Mouse (Mus musculus): ENCODE measurements around the gene Xpr1.
A peak's percentile ranks its signal among the peaks of the same experiment; 100 is the strongest.

The Xpr1 gene

DNA sequence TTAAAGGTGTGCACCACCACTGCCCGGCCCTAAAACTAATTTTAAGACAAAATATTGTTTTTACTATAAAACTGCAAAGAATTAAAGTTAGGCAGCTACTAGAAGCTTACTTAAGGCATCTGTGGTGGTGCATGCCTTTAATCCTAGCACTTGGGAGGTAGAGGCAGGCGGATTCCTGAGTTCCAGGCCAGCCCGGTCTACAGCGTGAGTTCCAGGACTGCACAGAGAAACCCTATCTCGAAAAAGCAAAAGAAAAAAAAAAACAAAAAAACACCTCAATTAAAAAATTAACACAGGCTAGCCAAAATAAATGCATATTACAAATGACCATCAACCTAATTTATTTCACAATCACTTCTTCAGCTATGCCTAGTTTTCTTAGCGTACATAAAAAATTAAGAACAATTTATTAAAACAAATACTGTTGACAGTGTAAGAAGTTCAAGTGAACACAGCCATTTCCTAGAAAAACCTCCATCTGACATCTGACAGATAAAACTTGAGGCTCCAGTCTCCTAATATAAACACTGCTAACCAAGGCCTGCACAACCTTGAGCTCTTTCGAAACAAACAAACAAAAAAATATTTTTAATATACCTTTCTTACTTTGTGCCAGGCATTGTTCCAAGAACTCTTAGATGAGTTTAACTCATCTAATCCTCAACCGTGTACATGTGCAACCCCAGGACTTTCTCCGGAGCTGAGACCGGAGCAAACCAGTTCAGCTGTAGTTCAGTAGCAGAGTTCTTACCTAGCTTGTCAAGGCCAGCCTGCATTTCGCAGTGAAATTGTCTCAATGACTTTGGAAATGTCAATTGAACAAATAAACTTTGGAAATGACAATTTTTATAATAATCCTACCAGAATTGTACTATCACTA, 9.3 kb downstream of the Xpr1 start:
- DNase-seq (ENCODE audit: low read depth, low spot score), result no peak

- DNase-seq (ENCODE audit: low read depth, low spot score), result no peak
Measured at GRCm38 (mm10) chr1:155400056-155400455, 17.2 kb downstream of the Xpr1 start.

GRCm38 (mm10) chr1:155394829-155395228, 22.4 kb downstream of the Xpr1 start:
- DNase-seq (ENCODE audit: low read depth, low spot score), result no peak

DNA sequence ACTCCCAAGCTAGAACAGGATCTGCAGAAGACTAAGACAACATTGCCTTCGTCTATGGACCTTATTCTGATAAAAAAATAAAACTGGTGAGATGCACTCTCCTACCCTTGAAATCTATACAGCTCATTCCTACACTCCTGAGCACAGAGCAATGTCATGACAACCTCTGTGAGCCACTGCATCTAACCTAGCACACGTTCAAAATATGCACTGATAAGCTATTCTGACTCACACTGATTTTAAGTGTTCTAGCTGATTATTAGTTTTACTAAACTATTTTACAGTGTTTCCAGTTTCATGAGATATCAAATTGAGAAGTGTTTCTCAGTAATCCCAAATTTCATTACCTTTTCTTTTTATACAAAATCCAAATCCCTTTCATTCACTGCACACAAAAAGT, 23.2 kb downstream of the Xpr1 start:
- no peak for DNase-seq (ENCODE audit: low read depth, low spot score)

DNA sequence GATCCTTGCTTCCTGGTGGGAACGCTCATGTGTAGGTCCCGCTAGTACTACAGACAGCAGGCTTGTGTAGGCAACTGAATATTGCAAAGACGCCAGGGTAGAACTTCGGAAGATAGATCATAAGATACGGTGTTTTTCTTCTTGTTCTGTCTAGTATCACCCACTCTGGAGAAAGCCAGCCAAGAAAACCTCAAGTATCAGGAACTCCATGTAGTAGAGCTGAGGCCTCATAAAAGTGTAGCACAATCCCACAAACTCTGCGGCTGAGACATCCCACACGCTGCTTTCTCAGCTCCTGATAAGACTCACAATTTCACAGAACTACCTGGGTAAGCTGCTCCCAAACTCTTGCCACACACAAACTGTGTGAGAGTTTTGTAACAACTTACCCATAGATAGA, 24.4 kb downstream of the Xpr1 start:
- no peak for DNase-seq (ENCODE audit: low read depth, low spot score)

DNA sequence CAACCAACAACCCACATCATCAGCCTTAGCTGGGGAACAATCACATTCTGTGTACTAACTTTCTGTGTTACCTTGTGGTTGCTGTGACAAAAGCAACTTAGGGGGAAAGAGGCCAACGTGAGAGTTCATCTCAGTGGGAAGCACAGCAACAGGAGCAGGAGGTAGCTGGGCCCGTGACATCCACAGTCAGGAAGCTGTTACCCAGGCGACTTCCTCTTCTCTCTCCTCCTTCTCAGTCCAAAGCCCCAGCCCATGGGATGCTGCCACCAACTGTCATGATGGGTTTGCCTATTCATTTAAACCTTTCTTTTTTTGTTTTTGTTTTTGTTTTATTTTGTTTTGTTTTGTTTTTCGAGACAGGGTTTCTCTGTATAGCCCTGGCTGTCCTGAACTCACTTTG, 25.7 kb downstream of the Xpr1 start:
- DNase-seq (ENCODE audit: low read depth, low spot score), result no peak

- peak; percentile 12 for DNase-seq (ENCODE audit: low read depth, low spot score)
Measured at GRCm38 (mm10) chr1:155388418-155388817, 28.8 kb downstream of the Xpr1 start.

- DNase-seq (ENCODE audit: low read depth, low spot score), result no peak
Measured at GRCm38 (mm10) chr1:155386551-155386950, 30.7 kb downstream of the Xpr1 start.

- no peak for DNase-seq (ENCODE audit: low read depth, low spot score)
Measured at GRCm38 (mm10) chr1:155383319-155384302, 33.6 kb downstream of the Xpr1 start.

- no peak for DNase-seq (ENCODE audit: low read depth, low spot score)
Measured at GRCm38 (mm10) chr1:155381931-155382330, 35.3 kb downstream of the Xpr1 start.

GRCm38 (mm10) chr1:155379289-155379688, 37.9 kb downstream of the Xpr1 start:
- DNase-seq (ENCODE audit: low read depth, low spot score), result no peak

GRCm38 (mm10) chr1:155372821-155373220, 44.4 kb downstream of the Xpr1 start:
- DNase-seq (ENCODE audit: low read depth, low spot score), result no peak

DNA sequence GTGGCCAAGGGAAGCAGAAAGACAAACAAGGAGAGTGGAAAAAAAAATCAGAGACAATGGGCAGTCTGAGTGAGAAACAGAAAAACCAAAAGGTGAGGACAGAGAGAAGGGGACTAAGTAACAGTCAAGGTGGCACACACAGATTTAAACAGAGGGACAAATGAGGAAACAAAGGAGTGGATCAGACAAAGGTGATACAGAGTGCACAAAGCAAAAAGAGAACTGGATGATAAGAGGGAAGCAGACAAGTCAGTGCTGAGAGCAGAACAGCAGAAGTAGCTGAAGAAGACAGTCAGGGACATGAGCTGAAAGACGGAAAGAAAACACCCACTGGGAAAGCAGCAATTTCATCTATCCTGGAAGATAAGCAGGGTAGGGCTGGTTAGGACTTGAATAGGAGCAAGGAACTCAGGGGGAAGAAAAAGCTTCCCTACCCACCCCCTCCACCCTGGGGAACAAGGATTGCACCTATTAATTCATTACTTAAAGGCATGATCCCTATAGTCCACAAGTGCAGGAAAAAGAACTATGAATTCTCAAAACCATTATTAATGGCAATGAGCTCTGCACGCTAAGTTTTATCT, 47.0 kb downstream of the Xpr1 start:
- no peak for DNase-seq (ENCODE audit: low read depth, low spot score)

GRCm38 (mm10) chr1:155366366-155366765, 50.8 kb downstream of the Xpr1 start:
- DNase-seq (ENCODE audit: low read depth, low spot score), result no peak

DNA sequence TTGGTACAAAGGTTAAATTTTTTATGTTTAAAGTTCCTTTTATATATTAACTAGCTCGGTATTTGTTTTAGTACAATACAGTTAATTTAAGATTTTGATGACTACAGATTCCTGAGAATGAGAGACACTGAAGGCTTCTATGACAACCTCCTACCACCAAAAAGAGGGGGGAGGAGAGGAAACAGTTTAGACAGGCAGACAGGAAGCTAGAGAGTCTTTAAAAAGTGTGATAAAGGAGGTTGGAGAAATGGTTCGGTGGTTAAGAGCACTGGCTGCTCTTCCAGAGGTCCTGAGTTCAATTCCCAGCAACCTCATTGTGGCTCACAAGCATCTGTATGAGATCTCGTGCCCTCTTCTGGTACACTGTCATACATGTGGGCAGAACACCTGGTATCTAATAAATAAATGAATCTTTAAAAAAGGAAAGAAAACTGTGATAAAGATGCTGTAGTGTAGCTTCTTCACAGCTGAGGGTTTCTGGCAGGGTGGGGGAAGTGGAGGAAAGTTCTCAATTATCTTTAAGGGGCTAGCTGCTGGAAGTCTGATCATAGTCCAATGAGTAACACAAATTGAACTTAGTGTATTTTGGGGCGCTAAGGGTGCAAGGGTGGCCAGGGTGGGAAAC, 55.6 kb downstream of the Xpr1 start:
- DNase-seq (ENCODE audit: low read depth, low spot score), result no peak

- DNase-seq (ENCODE audit: low read depth, low spot score), result no peak
Measured at GRCm38 (mm10) chr1:155353096-155353495, 64.1 kb downstream of the Xpr1 start.

DNA sequence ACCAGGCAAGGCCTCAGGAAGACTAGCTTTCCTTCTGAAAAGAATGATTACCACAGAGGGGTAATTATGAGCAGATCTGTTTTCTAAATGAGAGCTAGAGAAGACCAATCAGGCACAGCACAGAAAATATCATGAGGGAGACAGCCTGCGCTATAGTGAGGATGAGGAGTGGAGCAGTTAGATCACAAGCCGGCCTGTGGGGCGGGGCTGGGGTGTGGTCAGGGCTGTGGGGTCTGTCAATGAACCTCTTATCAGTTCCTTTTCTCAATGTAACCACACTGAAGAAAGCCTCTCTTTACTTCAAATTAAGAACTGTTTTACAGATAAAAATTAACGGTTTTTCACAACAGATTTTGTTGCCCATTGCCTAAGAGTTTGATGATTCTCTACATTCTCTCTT, 65.7 kb downstream of the Xpr1 start:
- no peak for DNase-seq (ENCODE audit: low read depth, low spot score)

- no peak for DNase-seq (ENCODE audit: low read depth, low spot score)
Measured at GRCm38 (mm10) chr1:155348491-155348890, 68.7 kb downstream of the Xpr1 start.

DNA sequence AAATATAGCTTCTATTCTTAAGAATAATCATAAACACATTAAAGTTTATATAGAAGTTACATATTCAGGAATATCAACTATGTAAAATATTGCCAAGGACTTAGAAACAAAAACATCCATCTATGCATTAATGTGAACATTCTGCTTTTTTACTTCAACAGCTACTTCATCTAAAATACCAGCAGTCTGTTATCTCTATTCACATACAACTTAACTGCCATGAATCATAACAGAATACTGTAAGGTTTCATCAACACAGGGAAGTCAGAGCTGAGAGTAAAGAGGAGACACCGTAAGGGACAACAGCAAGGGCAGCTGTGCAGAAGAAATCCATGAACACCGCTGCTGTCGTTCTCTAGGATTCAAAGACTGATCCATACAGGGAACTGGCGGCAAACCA, 69.9 kb downstream of the Xpr1 start:
- no peak for DNase-seq (ENCODE audit: low read depth, low spot score)

DNA sequence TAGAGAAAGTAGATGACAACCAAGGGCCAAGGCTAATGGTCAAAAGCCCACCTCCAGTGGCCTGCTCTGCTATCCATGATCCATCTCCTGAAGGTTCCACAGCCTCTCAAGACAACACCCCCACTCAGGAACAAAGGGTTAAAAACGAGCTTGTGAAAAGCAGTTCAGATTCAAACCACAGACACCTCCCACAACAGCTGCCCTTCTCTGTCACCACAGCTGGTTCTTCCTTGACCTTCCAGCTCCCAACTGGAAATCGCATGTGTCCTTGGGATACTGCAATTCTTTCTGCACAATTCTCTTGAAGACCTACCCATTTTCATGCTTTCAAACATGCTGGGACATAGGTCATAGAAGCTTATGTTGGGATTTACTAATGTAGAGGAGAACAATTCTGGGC, 73.2 kb downstream of the Xpr1 start:
- DNase-seq (ENCODE audit: low read depth, low spot score), result no peak

DNA sequence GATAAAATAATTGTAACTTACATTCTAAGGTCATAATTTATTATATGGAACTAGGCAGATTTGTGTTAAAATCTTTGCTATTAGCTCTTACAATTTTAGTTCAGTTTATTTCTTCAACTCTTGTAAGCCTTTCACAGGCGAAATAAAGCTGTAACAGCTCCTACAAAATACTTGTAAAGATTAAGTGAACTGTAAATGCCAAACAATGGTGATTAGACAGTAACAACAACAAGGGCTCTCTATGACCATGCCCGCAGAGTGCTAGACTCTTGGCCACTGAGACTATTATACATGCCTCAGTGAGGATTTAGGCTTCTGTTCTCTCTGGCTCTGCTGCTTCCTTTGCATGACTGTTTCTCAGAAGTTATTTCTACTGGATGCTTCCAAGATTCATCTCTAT, 77.6 kb downstream of the Xpr1 start:
- DNase-seq (ENCODE audit: low read depth, low spot score), result no peak

DNA sequence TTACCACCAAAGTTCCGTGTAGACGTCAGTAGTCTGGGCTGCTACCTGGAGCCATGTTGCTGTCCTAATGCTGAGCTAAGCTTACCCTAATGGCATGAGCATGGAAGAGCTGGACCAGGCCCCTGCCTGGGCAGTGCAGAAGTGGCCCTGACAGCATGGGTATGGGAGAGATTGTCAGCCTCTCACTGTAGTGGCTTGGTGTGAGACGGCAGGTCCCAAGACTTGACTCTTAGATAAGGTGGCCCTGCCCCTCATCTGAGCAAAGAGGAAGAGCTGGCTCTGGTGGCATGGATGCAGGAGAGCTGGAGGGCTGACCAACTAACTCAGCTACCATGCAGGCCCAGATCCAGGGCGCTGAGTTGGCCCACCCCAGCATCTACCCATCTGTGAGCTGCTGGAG, 79.9 kb downstream of the Xpr1 start:
- no peak for DNase-seq (ENCODE audit: low read depth, low spot score)
